Mouse (Mus musculus) gastrocnemius, postnatal 4 days (tissue): Measurements from ENCODE around the gene Pef1. TPM values are rescaled to one million over a fixed set of nuclear protein-coding genes. Genes with fewer than 3 reads are reported as not detected.

Experiments used
- DNase-seq, 2 experiments: peaks; one replicate each; pipeline ENCODE4 v3.0.0; 2021 to 2022; ENCODE audit warnings: low spot score in 2 of 2, mixed read lengths in 2 of 2
- total RNA-seq, 2 experiments: library from RNA; stranded (reverse); gene quantifications; 2 replicates each; pipeline ENCODE4 v1.2.3; 2021

Pef1 gene
- total RNA-seq, 2 experiments from 2014 or later, result 35.4 to 37.7 TPM

DNA sequence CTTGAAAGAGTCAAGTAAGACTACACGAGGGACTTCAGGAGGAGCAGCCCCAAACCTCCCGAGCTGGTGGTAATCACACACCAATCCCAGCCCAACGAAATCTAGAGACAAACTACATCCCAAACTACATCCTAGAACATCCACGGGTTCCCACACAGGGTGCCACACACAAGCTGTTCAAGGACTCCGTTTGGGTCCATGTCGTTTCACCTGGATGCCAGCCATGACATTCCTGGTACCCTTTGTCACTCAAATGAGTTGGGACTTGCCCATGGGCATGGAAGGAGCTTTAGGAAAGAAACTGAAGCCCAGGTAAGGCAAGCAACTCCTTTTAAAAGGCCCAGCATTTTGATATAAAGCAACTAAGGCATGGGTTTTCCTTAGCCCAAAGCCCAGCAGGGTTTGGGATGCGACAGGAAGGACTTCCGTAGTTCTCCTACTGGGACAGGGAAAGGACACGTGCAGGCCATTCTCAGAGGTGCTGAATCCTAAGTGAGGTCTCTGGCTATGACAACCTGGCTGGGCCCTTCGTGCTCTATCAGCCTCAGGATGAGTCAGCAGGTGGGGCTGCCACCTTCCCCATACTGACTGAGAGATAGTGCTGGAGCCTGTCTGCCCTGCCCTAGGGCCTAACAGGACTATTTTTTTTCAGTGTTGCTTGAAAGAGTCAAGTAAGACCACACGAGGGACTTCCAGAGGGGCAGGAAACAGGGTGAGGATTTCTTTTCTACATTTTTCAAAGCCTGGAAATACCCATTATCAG, 70.9 kb downstream of the Pef1 start:
- DNase-seq, result no peak

DNA sequence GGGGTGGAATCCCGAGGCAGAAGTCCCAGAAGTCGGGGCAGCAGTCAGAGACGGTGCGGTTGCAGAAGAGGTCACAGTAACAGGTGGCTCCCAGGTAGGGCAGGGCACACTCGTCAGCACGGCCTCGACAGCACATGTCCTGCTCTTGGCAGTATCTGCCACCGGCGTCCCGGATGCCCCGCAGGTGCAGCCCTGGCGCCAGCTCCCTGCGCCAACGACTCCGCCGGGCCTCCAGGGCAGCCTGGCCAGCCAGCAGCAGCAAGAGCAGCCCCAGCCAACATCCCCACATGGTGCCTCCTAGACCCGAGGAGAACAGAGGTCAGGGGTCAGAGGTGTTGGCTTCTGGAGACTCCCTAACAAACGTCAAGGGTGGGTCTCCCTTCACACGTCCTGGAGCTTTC, 71.6 kb downstream of the Pef1 start:
- DNase-seq, result no peak

DNA sequence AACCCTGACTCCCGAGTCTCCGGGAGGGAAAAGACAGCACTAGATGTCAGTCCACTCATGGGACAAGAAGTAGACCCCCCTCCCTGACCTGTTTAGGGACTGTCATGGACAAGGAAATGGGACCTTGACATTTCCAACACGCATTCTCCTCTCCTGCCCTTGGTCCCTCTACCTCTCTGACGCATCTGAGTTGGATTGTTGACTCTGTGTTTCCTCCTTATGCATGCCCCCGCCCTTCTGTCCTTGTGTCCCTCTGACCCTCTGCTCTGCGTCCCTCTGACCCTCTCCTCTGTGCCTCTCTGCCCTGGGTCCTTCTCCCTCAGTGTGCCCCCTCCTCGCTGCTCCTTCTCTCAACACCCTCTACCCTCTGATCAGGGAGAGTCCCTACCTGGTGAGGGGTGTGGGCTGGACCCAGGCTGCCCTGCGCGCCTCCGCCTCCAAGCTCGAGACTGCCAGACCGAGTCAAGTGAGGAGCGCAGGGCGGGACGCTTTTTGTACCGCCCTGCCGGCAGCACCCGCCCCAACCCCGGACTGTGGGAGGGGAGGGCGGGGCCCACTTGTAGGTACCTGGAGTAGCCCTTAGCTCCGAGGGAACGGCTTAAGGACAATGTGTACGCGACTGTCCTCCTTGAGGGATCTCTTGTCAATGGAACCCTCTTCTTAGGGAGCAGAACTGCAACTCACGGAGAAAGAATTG, 72.1 kb downstream of the Pef1 start:
- peak in 1 of 2 experiments; percentile 38 for DNase-seq

DNA sequence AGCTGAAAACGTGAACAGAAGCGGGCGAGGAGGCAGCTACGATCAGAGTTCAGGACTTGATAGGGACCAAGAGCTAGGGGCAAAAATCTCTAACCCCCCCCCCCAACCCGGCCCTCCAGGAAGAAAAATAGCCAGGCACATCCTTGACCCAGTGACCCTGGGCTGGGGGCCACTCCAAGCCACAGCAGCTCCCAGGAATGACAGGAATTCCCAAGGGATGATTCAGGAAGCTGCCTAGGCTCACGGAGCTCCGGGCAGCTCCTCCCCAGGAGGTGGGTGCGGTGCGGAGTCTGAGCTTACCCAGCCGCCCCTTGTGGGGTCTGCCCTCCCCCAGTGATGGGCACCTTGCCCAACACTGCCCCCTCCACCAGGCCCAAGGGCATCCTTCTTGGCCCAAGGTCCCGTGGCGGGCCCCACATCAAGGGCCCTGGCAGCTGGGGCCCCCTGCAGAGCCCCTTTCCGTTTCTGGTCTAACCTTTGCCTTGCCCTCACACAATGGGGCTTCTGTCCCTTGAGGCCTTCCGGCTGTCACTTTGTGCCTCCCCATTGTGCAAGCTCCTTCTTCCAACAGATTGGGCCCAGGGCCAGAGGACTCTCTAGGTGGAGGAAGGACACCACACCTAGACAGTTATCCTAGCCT, 72.8 kb downstream of the Pef1 start, which contains the start of gene Tinagl1:
TSS of gene Tinagl1 (minus strand) at position 51 of the 640 bp plus-strand sequence.
- DNase-seq, result no peak

DNA sequence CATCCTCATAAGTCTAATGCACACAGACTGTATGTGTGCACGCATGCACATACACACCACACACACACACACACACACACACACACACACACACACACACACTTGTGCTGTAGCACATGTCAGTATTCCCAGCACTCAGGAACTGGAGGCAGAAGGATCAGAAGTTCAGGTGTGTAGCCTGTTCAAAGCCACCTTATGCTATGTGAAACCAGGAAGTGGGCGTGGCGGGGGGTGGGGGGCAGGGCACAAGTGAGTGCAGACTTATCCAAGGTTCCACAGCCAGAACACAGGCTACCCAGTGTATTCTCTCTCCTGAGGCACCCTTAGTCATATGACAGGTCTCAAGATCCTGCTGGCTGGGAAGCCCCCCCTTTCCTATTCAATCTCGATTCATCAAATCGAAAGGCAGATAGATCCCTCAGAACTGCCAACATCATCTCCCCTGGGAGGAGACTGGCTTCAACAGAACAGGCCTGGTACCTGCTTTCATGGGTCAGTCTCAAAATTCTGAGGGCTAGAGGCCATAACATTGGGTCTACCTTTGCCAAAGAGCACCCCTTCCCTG, 73.9 kb downstream of the Pef1 start:
- DNase-seq, result no peak

DNA sequence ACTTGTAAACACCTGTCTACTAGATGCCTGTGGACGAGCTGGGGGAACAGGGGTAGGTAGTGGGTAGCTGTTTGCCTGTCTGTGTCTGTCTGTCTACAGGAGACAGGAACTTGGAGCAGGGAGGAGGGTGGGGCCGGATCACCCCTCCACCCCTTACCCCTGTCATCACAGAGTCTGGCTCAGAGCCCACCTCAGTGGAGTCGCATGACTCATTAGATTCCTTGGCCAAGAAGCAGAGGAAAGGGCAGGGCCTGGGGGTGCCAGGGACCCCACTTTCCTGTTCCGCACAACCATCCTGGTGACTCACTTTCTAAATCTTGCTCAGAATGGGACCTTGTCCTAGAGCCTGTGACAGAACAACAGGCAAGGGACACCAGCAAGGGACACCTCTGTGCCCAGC, 74.7 kb downstream of the Pef1 start:
- DNase-seq, result no peak

DNA sequence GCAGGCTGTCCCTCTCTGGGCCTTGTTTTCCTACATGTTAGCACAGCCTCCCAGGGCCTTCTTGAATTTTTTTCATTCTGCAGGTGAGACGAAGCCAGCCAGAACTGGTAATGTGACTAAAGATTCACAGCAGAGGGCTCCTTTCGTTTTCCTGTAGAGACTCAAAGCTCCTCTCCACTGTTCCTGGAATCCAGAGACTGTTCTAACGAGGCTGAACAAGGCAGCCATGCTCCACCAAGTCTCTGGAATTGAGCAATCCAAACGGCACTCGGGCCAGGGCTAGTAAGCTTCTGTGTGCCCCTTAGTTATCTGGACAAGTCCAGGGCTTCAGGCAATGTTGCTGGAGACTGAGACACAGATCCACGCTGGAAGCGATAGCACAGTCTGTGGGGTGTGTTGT, 75.2 kb downstream of the Pef1 start:
- DNase-seq, result no peak

Other genes starting within 250 kb of the Pef1 start
- gene Spocd1, start 173.3 kb upstream of the Pef1 start, total RNA-seq, result not detected
- 1 to 10 TPM; 3.0 to 5.1 TPM for gene Adgrb2, start 117.7 kb upstream of the Pef1 start, total RNA-seq
- gene Col16a1, start 54.7 kb upstream of the Pef1 start, total RNA-seq, result 100 to 1,000 TPM; 125 to 153 TPM
- not detected for gene Hcrtr1, start 36.8 kb downstream of the Pef1 start, total RNA-seq
- gene Tinagl1, start 72.6 kb downstream of the Pef1 start, total RNA-seq, result 10 to 100 TPM; 35.7 to 39.9 TPM
- gene Gm853, start 119.8 kb downstream of the Pef1 start, total RNA-seq, result not detected
- 10 to 100 TPM; 43.2 to 53.4 TPM for gene Serinc2, start 176.6 kb downstream of the Pef1 start, total RNA-seq
- gene Fabp3, start 206.0 kb downstream of the Pef1 start, total RNA-seq, result 100 to 1,000 TPM; 453 to 501 TPM
- gene Gm10570, start 206.1 kb downstream of the Pef1 start, total RNA-seq, result under 1 TPM; 0.60 to 0.81 TPM